Mouse (Mus musculus) midbrain, embryonic 14.5 days (tissue): ENCODE measurements around the gene Hoxd13. TPM values are rescaled to one million over a fixed set of nuclear protein-coding genes. Genes with fewer than 3 reads are reported as not detected.

ENCODE experiments used
- ATAC-seq: fragments of 200-750 bp; cut with Nextera tagmentation; 2 replicates; pipeline ENCODE4 v1.8.0; 2017; ENCODE audit warnings: moderate number of reproducible peaks, moderate library complexity; ENCODE audit not compliant: low FRiP score, low TSS enrichment
- DNase-seq: peaks from one replicate; pipeline ENCODE4 v3.0.0-alpha.2; 2015
- H3K27ac ChIP-seq: fragments of 300-500 bp; sonication (generic); replicated peaks from 2 replicates; pipeline ENCODE4 v1.5.1; 2014; ENCODE audit warnings: mild to moderate bottlenecking, low read depth, low read length, moderate library complexity
- H3K27me3 ChIP-seq: fragments of 300-500 bp; sonication (generic); 2 replicates; pipeline ENCODE4 v1.6.1; 2014; ENCODE audit warnings: low read length, control low read depth, mixed read lengths; ENCODE audit not compliant: control insufficient read depth, insufficient read depth
- H3K36me3 ChIP-seq: fragments of 300-500 bp; sonication (generic); 2 replicates; pipeline ENCODE4 v1.6.1; 2014; ENCODE audit warnings: low read length, control low read depth; ENCODE audit not compliant: control insufficient read depth, insufficient read depth
- H3K4me1 ChIP-seq: fragments of 300-500 bp; sonication (generic); 2 replicates; pipeline ENCODE4 v1.6.1; 2014; ENCODE audit warnings: mild to moderate bottlenecking, antibody characterized with exemption, low read length, control low read depth; ENCODE audit not compliant: control insufficient read depth, insufficient read depth
- H3K4me2 ChIP-seq: fragments of 300-500 bp; sonication (generic); 2 replicates; pipeline ENCODE4 v1.6.1; 2014; ENCODE audit warnings: mild to moderate bottlenecking, low read length, moderate library complexity
- H3K4me3 ChIP-seq: fragments of 300-500 bp; sonication (generic); replicated peaks from 2 replicates; pipeline ENCODE4 v1.5.1; 2014; ENCODE audit warnings: low read depth, low read length
- H3K9ac ChIP-seq: fragments of 300-500 bp; sonication (generic); replicated peaks from 2 replicates; pipeline ENCODE4 v1.6.1; 2014; ENCODE audit warnings: mild to moderate bottlenecking, low read length, moderate library complexity
- H3K9me3 ChIP-seq: fragments of 300-500 bp; sonication (generic); 2 replicates; pipeline ENCODE4 v1.6.1; 2016; ENCODE audit warnings: low read length, control low read depth, mixed read lengths; ENCODE audit not compliant: control insufficient read depth
- WGBS: fragments of 180-500 bp; shearing (Covaris S2); extraction: QIAGEN DNeasy Blood & Tissue Kit; methylation state at CpG from one replicate; pipeline ENCODE4 v1.1.7; 2014; 5-methylcytosine and 5-hydroxymethylcytosine counted together
- polyA plus RNA-seq: library from polyadenylated mRNA; unstranded; fragments of >200 nt; fragmentation: Nextera tagmentation; extraction: Ambion mirVana; gene quantifications from 2 replicates; pipeline ENCODE4 v1.2.1, GENCODE M21; 2014

Gene Hoxd13
- polyA plus RNA-seq, 1 experiment from 2014 or later: 0.11 TPM

GRCm38 (mm10) chr2:74668370-74669229 is 490 bp downstream of the Hoxd13 start:
- Histone ChIP-seq H3K27me3 (peaks cover 98% of the 10 kb centered on the region), H3K4me2 (peak overlapping the region; percentile 45), H3K4me1 (no peaks in the 10 kb centered on the region), H3K36me3 (no peaks in the 10 kb centered on the region), H3K9me3 (no peaks in the 10 kb centered on the region), H3K27ac (no peak overlapping the region), H3K9ac (no peak overlapping the region), H3K4me3 (peak overlapping the region; percentile 20)
- ATAC-seq (peak; percentile 40; the same call in 1 of the 2 replicates), DNase-seq (no peak)
- under 1% methylated on average over 65 of the region's 74 CpGs for WGBS

- 0% methylated on average over 3 of the region's 3 CpGs for WGBS
Observed at GRCm38 (mm10) chr2:74669230-74669578, 1.1 kb downstream of the Hoxd13 start.

GRCm38 (mm10) chr2:74669650-74670235 is 1.6 kb downstream of the Hoxd13 start:
- WGBS: 2% methylated on average over 14 of the region's 14 CpGs
- Histone ChIP-seq H3K4me1 (no peaks in the 10 kb centered on the region), H3K9ac (no peak overlapping the region), H3K27me3 (peaks cover 98% of the 10 kb centered on the region), H3K4me3 (no peak overlapping the region), H3K9me3 (no peaks in the 10 kb centered on the region), H3K36me3 (no peaks in the 10 kb centered on the region), H3K27ac (no peak overlapping the region), H3K4me2 (no peak overlapping the region)
- DNase-seq (no peak), ATAC-seq (no peak)

More at GRCm38 (mm10) chr2:74669230-74669578, 1.1 kb downstream of the Hoxd13 start:
- DNase-seq (no peak), ATAC-seq (no peak)
- H3K4me3 ChIP-seq: no peak overlapping the region
- no peak overlapping the region for H3K27ac ChIP-seq
- peaks cover 98% of the 10 kb centered on the region for H3K27me3 ChIP-seq
- no peaks in the 10 kb centered on the region for H3K4me1 ChIP-seq
- H3K4me2 ChIP-seq: no peak overlapping the region
- no peaks in the 10 kb centered on the region for H3K36me3 ChIP-seq
- no peaks in the 10 kb centered on the region for H3K9me3 ChIP-seq
- no peak overlapping the region for H3K9ac ChIP-seq

GRCm38 (mm10) chr2:74670632-74671188 is 2.6 kb downstream of the Hoxd13 start:
- H3K4me3 ChIP-seq: no peak overlapping the region
- H3K36me3 ChIP-seq: no peaks in the 10 kb centered on the region
- no peak overlapping the region for H3K4me2 ChIP-seq
- DNase-seq (no peak), ATAC-seq (no peak)
- 0% methylated on average over 3 of the region's 3 CpGs for WGBS
- H3K27me3 ChIP-seq: peaks cover 99% of the 10 kb centered on the region
- no peaks in the 10 kb centered on the region for H3K9me3 ChIP-seq
- no peak overlapping the region for H3K27ac ChIP-seq
- no peaks in the 10 kb centered on the region for H3K4me1 ChIP-seq
- H3K9ac ChIP-seq: no peak overlapping the region

DNA sequence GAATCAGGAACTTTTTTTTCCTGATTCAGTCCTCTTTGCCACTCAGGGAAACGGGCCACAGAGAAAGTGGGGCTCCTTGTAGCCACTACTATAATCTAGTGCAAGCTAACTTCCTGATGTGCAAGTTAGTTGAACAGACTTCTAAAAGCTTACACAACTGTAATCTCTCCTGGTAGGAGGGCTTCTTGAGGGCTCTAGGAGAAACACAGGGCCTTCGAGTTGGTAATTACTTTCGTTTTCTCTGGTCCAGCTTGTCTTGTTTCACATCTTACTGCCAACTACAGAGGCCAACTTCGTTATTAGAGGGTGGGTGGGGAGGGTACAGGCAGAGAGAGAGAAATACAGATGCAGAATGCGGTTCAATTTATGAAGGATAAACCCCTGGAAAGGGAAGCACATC is 3.7 kb downstream of the Hoxd13 start:
- DNase-seq: no peak
- no peak for ATAC-seq
- WGBS: 4% methylated on average over 5 of the region's 5 CpGs
- H3K27me3 ChIP-seq: peaks cover 99% of the 10 kb centered on the region
- H3K9me3 ChIP-seq: no peaks in the 10 kb centered on the region
- H3K4me2 ChIP-seq: no peak overlapping the region
- H3K36me3 ChIP-seq: no peaks in the 10 kb centered on the region
- no peaks in the 10 kb centered on the region for H3K4me1 ChIP-seq
- no peak overlapping the region for H3K4me3 ChIP-seq
- no peak overlapping the region for H3K9ac ChIP-seq
- no peak overlapping the region for H3K27ac ChIP-seq

GRCm38 (mm10) chr2:74672481-74673362 is 4.6 kb downstream of the Hoxd13 start:
- Histone ChIP-seq H3K27ac (no peak overlapping the region), H3K4me3 (peak overlapping the region; percentile 20), H3K9me3 (no peaks in the 10 kb centered on the region), H3K4me1 (no peaks in the 10 kb centered on the region), H3K4me2 (peak overlapping the region; percentile 46), H3K36me3 (no peaks in the 10 kb centered on the region), H3K27me3 (peaks cover 99% of the 10 kb centered on the region), H3K9ac (no peak overlapping the region)
- under 1% methylated on average over 40 of the region's 40 CpGs for WGBS
- ATAC-seq (no peak), DNase-seq (peak; percentile 84)

DNA sequence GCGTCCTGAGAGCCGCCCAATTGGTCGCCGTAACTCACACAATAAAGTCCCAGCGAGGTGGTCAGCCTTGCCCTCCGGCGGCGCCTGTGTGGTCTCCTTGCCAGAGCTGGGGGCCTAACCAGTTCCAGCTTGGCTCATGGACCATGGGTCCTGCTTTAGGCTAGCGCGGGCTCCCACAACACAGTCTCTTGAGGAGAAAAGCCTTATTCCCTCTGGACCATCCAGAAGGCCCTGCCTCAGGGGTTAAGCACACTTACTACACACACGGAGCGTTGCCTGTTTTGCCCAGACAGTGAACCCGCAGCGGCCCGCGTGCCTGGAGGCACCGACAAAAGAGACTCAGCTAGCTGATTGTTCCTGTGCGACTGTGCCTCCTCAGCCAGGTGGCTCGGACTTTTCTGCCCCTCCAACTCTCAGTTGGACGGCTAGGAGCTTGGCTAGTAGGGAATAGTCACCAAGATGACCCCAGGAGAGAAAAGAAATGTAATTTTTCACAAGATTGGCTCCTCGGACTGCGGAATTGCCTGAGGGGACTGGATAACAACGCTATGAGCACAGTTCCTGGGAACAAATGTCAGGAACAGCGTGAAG is 5.8 kb downstream of the Hoxd13 start:
- 1% methylated on average over 24 of the region's 24 CpGs for WGBS

More for the DNA sequence above, 5.8 kb downstream of the Hoxd13 start:
- Histone ChIP-seq H3K36me3 (no peaks in the 10 kb centered on the region), H3K4me1 (no peaks in the 10 kb centered on the region), H3K4me2 (no peak overlapping the region), H3K4me3 (no peak overlapping the region), H3K9ac (no peak overlapping the region), H3K27me3 (peaks cover 100% of the 10 kb centered on the region), H3K27ac (no peak overlapping the region), H3K9me3 (no peaks in the 10 kb centered on the region)
- DNase-seq (no peak), ATAC-seq (no peak)
